Mouse (Mus musculus) ES-E14 (cell line): ENCODE measurements at regions not wholly inside any gene's neighbourhood (a gene's known extent, or its start where the extent isn't known, plus 50 kb on each side); places are given as distances from the start of the nearest gene placed in this dataset.

Experiments used
- DNase-seq: peaks from one replicate; pipeline ENCODE4 v3.0.0-alpha.2; 2013; ENCODE audit warnings: low read depth, low spot score
- H3K27ac ChIP-seq: 2 replicates; pipeline ENCODE4 v1.5.1; 2012; ENCODE audit warnings: low read depth, mild to moderate bottlenecking, low read length, moderate library complexity, mixed read lengths; ENCODE audit not compliant: poor library complexity, insufficient read depth, severe bottlenecking
- H3K36me3 ChIP-seq: 2 replicates; pipeline ENCODE4 v1.6.1; 2012; ENCODE audit warnings: mild to moderate bottlenecking, low read length, moderate library complexity, mixed read lengths; ENCODE audit not compliant: control insufficient read depth, poor library complexity, insufficient read depth, severe bottlenecking
- H3K4me1 ChIP-seq, 2 experiments: fragments of 150-350 bp in 1 of 2; sonication (generic) in 1 of 2; 2 replicates each; pipeline ENCODE4 v1.6.1; 2012; ENCODE audit warnings: low read length in 2 of 2, mild to moderate bottlenecking in 1 of 2, mixed read lengths in 1 of 2; ENCODE audit not compliant: control insufficient read depth in 2 of 2, insufficient read depth in 2 of 2, poor library complexity in 1 of 2
- H3K4me3 ChIP-seq, 2 experiments: fragments of 150-350 bp in 1 of 2; sonication (generic) in 1 of 2; 2 replicates each; pipeline ENCODE4 v1.5.1; 2012; ENCODE audit warnings: low read length in 2 of 2, low read depth in 1 of 2, mild to moderate bottlenecking in 1 of 2, mixed read lengths in 1 of 2; ENCODE audit not compliant: insufficient read depth in 1 of 2, poor library complexity in 1 of 2, severe bottlenecking in 1 of 2
- H3K9ac ChIP-seq: 2 replicates; pipeline ENCODE4 v1.6.1; 2012; ENCODE audit warnings: low read depth, mild to moderate bottlenecking, low read length, mixed read lengths; ENCODE audit not compliant: poor library complexity, insufficient read depth, severe bottlenecking
- H3K9me3 ChIP-seq: fragments of 150-350 bp; sonication (generic); 2 replicates; pipeline ENCODE4 v1.6.1; 2012; ENCODE audit warnings: low read depth, mild to moderate bottlenecking, low read length; ENCODE audit not compliant: control insufficient read depth, insufficient read depth
- CHD2 ChIP-seq: IDR thresholded peaks from 2 replicates; pipeline ENCODE4 v1.6.1; 2014; ENCODE audit warnings: mild to moderate bottlenecking, low read depth, low read length, inconsistent platforms
- HCFC1 ChIP-seq: IDR thresholded peaks from 2 replicates; pipeline ENCODE4 v1.6.1; 2012; ENCODE audit warnings: low read length, inconsistent platforms, borderline replicate concordance; ENCODE audit not compliant: insufficient read depth
- MAFK ChIP-seq: IDR thresholded peaks from 2 replicates; pipeline ENCODE4 v1.6.1; 2014; ENCODE audit warnings: mild to moderate bottlenecking, low read depth, low read length, inconsistent platforms; ENCODE audit not compliant: insufficient read depth
- ZC3H11A ChIP-seq: IDR thresholded peaks from 2 replicates; pipeline ENCODE4 v1.6.1; 2012; ENCODE audit warnings: low read depth, mild to moderate bottlenecking, inconsistent platforms, low read length, borderline replicate concordance
- ZNF384 ChIP-seq: IDR thresholded peaks from 2 replicates; pipeline ENCODE4 v1.6.1; 2012; ENCODE audit warnings: low read depth, low read length, inconsistent platforms
- in situ Hi-C, 2 experiments: fragments of 600-800 bp; cut with MboI; formaldehyde crosslinking; loops; one replicate each; pipeline ENCODE4 v1.15.1; 2025; ENCODE audit warnings: low sequenced_read_pairs in 2 of 2, inconsistent platforms in 1 of 2; ENCODE audit not compliant: unreplicated experiment in 2 of 2

DNA sequence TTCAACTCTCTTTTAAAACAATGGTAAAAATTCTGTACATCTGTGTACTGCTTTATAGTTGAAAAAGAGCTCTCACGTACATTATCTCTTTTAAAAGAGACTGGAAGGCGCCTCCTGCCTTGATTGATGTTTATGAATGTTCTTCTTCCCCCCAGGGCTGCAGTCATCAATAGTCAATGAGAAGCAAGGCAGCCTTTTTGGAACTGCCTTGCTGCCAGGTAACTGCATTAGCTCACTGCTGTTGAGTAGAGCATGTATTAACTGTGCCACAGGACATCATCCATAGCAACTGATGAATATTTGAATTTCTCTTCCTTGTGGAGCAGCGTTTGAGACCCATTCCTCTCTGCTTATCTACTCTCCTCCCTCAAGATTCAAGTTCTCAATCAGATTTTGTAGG is 387.2 kb upstream of the Pou3f2 start:
- in situ Hi-C loops, result no loop called here
- DNase-seq, result no peak

DNA sequence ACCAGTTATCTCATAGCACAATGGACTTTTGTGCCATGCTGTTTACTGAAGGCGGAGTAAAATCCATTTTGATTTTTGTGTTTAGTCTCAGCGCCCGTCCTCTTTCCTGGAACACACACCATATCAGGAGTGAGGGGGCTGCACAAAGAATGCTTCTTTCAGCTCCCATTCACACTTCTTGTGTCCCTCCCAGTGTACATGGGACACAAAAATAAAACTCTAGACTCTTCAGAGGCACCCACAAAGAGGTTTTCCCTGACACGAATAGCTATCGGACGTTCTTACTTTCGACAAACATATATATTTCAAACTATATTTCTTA is 347.9 kb upstream of the Pou3f2 start:
- H3K36me3 ChIP-seq, result no peaks in the 10 kb centered on the region
- H3K9ac ChIP-seq, result no peak overlapping the region
- H3K27ac ChIP-seq, result no peak overlapping the region
- TF ChIP-seq HCFC1 (no peak), ZNF384 (no peak), CHD2 (no peak), ZC3H11A (no peak), MAFK (no peak)
- H3K4me3 ChIP-seq, result no peak overlapping the region
- no peak for DNase-seq
- no peaks in the 10 kb centered on the region for H3K9me3 ChIP-seq
- in situ Hi-C loops, result no loop called here
- no peaks in the 10 kb centered on the region for H3K4me1 ChIP-seq

More for the DNA sequence above, 387.2 kb upstream of the Pou3f2 start:
- H3K27ac ChIP-seq, result no peak overlapping the region
- H3K36me3 ChIP-seq, result no peaks in the 10 kb centered on the region
- no peaks in the 10 kb centered on the region for H3K9me3 ChIP-seq
- no peak overlapping the region for H3K9ac ChIP-seq
- no peak for TF ChIP-seq ZNF384
- no peak for TF ChIP-seq HCFC1
- no peak for TF ChIP-seq MAFK
- TF ChIP-seq ZC3H11A, result no peak
- no peak for TF ChIP-seq CHD2
- H3K4me1 ChIP-seq, result no peaks in the 10 kb centered on the region
- H3K4me3 ChIP-seq, result no peak overlapping the region

- Histone ChIP-seq H3K4me3 (no peak overlapping the region), H3K27ac (no peak overlapping the region), H3K9ac (no peak overlapping the region), H3K36me3 (no peaks in the 10 kb centered on the region), H3K4me1 (no peaks in the 10 kb centered on the region), H3K9me3 (no peaks in the 10 kb centered on the region)
- DNase-seq, result no peak
- TF ChIP-seq ZC3H11A, result no peak
- in situ Hi-C loops, result no loop called here
These were observed 347.4 kb upstream of the Pou3f2 start for GRCm38 (mm10) chr4:22835381-22836123.

DNA sequence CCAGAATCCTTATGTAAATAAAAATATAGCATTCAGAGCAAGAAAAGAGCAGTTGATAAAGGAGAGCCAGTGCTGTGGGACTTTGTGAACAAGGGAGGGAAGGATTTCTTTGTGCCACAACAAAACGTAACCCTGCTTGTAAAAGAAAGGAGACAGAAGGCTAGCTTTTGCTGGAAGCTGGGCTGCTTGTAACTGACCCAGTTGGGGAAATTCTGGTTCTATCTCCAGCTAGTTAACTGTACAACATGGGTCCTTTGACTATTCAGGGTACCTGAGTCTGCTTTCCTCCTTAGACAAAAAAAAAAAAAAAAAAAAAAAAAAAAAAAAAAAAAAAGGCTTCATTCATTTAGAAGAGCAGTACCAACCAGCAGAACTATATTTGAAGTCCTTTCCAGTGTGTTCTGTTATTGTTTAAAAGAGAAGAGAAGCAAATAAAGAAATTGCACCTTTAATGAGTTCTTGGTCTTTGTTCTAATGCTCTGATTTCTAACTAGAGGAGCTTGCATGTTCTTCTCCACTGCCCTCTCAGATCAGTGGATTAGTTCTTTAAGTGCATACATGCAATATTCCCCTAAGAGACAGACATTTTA is 345.8 kb upstream of the Pou3f2 start:
- no peak overlapping the region for H3K27ac ChIP-seq
- H3K9me3 ChIP-seq, result no peaks in the 10 kb centered on the region
- no peak overlapping the region for H3K9ac ChIP-seq
- in situ Hi-C loops, result no loop called here
- no peak for DNase-seq
- no peaks in the 10 kb centered on the region for H3K36me3 ChIP-seq
- TF ChIP-seq ZNF384 (0 out of 2 replicates have a peak, but pooled peaks have one; percentile 15), HCFC1 (no peak)
- H3K4me1 ChIP-seq, result no peaks in the 10 kb centered on the region
- no peak overlapping the region for H3K4me3 ChIP-seq

GRCm38 (mm10) chr4:22803665-22804064 is 315.5 kb upstream of the Pou3f2 start:
- Histone ChIP-seq H3K4me1 (no peaks in the 10 kb centered on the region), H3K9me3 (no peaks in the 10 kb centered on the region), H3K36me3 (no peaks in the 10 kb centered on the region), H3K4me3 (no peak overlapping the region), H3K27ac (no peak overlapping the region), H3K9ac (no peak overlapping the region)
- TF ChIP-seq CHD2 (no peak), HCFC1 (no peak), MAFK (no peak), ZNF384 (no peak), ZC3H11A (no peak)
- in situ Hi-C loops, result no loop called here
- DNase-seq, result no peak
